Mouse (Mus musculus) adrenal gland, postnatal 25 days (tissue): ENCODE measurements around the gene Rin2. TPM values are rescaled to one million over a fixed set of nuclear protein-coding genes. Genes with fewer than 3 reads are reported as not detected.
A peak's percentile ranks its signal among the peaks of the same experiment; 100 is the strongest.

Source experiments
- DNase-seq: peaks from one replicate; pipeline ENCODE4 v3.0.0; 2021; ENCODE audit warnings: mixed read lengths
- total RNA-seq: library from RNA; stranded (reverse); gene quantifications from 2 replicates; pipeline ENCODE4 v1.2.3, GENCODE M21; 2021

The Rin2 gene
- total RNA-seq, 1 experiment from 2014 or later, result 30.9 TPM

DNA sequence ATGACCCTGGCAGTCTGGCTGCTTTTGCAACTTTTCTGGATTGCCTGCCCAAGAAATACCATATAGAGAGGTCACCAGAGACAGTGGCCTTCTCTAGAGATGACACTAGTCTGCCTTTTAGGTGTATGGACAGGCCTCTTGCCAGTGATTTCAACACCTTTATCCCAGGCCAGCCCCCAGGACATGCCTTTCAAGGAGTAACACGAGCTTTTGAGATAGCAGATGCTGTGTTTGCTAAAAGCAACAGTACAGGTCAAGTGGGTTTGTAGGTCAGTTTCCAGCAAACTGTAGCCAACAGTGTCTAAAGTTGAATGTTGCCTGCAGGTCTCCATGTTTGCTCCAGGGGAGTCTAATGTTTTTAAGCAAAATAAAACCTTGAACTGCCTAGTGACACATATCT, 118.7 kb downstream of the Rin2 start:
- DNase-seq, result no peak

DNA sequence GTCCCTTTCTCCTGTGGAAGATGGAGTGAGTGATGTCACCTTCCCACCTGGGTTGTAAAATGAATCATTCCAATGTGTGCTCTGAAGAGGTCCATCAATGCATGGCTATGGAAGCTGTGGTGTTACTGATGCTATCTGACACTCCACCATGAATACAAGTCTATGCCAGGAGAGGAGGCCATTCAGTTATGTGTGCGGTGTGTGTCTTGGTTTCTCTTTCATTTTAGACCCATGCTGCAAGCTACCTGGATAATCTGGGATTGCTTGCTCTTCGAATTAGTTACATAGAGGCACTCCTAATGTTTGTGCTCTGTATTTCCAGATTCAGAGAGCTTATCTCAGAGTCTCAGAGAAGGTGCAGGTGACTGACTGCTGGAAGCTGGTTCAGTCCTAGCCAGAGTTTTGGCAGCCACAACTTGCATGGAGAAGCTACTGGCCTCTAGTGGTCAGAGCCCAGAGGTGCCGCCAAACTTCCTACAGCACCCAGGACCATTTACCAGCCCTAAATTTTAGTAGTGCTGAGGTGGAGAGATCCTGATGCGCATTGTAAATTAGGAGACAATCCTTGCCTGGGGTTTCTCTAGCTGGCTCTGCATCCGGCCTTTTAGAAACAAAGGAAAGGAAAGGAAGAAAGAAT, 119.4 kb downstream of the Rin2 start:
- DNase-seq, result peak; percentile 53

DNA sequence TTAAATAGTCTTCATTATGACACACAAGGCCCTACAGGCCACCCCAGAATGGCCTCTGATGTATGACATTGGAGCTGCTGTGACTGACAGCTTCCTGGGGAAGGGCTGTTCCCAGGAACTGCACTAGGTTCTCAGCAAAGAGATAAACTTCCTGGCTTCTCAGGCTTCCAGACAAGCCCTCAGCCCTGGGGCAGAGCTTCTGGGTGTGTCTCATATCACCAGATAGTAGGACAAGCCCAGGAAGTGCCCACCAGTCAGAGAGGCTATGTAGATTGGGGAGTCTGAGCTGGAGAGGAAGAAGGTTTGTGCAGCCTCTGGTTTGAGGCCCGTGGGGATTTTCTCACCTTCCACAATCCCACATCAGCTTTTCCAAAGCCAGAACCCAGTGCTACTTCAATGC, 122.8 kb downstream of the Rin2 start:
- no peak for DNase-seq

DNA sequence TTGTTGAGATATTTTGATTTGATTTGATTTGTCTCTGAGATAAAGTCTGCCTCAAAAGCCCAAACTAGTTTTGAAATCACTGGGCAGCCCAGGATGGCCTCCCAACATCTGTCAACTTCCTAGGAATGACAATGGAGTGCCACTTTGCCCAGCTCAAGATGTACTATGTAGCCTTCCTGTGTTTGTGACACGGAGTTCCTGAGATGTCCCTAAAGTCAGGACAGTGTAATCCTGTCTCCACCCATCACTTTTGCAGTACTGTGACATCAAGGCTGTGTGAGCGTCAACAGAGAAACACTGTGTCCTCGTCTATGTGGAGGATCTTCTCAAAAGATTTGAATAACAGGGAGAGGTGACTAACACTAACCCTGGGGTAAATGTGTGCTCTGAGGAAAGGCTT, 123.9 kb downstream of the Rin2 start:
- no peak for DNase-seq

DNA sequence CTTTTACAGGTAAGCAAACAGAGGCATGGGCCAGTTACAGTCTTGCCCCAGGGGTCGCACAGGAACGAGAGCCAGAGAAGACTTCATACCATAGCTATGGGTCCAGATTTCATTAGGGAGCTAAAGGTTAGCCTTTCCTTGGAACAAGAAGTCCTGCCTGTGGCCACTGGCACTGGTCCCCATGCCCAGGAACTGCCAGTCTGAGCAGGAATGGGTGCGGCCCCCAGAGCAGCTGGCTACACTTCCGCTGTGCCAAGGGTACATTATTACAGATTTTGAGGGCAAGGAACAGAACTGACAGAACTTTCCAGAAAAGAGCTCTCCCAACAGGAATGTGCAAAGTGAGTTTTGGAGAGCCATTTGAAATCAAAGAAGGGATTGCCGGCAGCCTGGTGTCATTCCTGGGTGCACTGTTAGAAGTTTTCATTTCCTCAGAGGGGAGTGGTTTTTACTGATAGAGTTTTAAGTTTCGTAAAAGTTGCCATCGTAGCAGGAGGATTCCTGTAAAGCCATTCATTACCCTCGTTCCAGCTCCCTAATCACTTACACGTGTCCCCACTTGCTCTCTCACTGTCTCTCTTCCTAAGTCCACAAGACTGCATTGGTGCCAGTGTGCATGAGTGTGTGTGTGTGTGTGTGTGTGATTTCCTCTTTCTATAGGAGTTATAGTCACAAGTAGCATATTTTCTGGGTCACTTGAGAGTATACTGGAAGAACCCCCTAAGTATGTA, 126.5 kb downstream of the Rin2 start:
- DNase-seq, result peak; percentile 14

DNA sequence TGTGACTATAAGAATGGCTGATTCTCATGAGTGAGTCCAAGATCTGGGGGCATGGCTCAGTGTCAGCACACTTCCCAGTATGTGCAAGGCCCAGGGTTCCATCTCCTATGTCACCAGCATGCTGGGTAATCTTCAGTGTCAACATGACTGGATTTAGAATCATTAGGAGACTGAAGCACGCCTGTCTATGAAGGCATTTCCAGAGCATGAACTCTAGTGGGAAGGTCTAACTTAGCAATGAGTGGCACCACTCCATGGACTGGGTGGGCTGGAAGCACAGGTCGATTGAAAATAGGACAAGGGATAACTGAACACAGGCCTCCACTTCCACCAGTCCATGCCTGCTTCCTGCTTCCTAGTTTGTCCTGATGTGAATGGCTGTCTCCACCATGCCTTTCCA, 127.6 kb downstream of the Rin2 start:
- DNase-seq, result no peak

DNA sequence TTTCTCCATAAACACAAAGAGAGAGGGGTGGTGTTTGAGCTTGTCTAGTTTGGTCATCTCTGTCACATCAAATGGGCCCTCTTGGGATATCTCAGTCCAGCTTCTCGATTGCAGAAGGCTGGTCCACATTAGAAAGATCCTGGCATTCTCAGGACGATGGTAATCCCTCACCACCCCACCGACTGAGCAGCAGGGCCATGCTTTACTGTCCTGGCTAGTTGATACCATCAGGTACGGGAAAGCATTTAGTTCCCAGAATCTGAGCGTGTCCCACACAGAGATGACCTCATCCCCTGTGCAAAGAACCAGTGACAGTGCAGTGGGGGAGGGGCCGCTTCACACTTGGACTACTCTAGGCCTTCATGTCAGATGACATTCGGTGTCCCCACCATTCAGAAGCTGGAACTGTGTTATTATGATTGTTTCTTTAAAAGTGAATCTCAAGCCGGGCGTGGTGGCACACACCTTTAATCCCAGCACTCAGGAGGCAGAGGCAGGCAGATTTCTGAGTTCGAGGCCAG, 128.9 kb downstream of the Rin2 start:
- no peak for DNase-seq

DNA sequence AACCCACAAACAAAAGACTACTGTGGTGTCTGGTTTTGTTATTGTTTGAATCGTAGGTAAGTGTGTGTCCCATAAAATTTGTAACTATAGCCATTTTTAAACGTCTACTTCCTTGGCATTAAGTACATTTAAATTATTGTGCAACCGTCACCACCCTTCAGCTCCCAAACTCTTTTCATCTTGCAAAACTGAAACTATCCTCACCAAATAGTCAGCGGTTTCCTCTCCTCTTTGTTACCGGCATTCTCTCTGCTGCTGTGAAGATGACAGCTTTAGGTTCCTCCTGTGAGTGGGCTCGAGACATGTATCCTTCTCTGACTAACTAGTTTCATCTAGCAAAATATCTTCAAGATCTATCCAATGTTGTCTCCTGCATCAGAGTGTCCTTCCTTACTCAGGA, 129.5 kb downstream of the Rin2 start:
- DNase-seq, result no peak

DNA sequence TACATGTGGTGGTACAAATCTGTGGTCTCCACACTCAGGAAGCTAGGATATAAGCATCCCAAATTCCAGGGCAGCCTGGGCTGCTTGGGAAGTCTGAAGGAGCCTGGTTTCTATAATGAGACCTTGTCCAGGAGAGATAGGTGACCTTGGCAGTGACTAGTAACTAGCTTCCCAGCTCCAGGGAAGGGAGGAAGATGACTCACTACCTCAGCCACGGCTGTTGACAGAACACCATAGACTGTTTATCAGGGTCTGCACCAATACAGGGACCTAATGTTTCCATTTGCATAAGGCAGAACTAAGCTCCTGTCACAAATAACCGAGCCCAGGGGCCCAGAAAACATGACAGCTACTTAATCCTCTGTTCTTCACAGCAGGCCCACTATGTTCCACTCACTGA, 132.3 kb downstream of the Rin2 start:
- DNase-seq, result no peak

DNA sequence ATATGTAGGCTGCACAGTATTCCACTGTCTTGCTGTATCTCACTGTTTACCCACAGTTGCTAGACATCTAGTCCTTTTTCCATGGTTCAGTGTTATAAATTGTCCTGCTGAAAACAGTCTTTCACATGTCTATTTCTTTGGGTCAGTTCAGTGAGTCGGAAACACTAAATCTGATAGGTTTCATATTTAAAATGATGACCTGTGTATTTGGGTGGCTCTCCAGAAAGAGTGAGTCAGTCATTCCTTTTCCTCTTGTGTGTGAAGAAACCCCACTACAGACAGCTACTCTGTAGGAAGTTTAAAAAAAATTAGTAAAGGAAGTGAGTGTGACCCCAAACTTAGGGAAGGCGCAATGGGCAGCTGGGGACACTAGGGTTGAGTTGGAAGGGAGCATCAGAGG, 133.2 kb downstream of the Rin2 start:
- DNase-seq, result no peak

DNA sequence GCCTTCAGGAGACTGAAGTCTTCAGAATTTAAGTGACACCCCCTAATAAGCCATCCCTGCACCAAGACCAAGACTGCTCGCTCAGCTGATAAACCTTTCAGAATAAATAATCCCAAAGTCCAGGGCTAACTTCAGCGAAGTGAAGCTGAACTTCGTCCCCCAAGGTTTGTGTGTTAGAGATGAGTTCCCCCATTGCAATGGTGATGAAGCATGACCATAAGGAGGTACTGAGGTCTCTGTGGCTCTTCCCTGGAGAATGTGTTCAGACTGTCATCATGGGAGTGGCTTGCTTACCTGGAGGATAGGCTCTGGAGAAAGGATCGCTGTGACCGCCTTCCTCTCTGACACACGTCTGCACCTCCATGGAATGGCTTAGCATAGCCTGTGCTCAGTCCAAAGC, 133.7 kb downstream of the Rin2 start:
- DNase-seq, result no peak

DNA sequence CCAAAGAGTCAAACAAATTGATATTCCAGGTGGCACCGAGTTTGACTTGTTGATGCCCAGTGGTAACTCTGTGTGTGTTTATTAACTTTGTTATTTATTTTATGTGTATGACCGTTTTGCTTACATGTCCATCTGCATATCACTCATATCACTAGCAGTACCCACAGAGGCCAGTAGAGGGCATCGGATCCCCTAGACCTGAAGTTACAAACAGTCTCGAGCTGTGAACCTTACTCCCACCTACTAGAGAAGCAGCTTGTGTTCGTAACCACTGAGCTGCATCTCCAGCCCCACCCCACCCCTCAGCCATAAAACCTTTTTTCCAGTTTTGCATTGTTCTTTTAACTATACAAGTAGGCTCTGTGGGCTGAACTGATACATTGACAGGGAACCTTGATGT, 135.7 kb downstream of the Rin2 start:
- DNase-seq, result no peak

DNA sequence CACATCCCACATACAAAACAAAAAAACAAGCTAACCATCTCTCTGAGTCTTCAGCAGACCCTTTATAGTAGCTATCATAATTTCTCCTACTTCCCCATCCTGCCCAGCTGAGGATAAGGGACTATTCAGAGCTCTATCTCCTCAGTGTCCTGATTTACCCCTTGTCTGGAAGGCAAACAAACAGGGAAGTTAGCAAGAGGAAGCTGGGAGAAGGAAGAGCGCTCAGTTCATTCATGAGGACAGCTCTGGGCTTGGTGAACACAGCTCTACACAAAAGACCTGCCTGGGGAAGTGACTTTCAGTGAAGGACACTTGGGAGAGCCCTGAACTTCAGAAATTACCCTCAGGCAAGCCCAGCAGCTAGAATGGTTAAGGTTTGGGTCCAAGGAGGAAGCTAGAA, 137.8 kb downstream of the Rin2 start:
- no peak for DNase-seq

DNA sequence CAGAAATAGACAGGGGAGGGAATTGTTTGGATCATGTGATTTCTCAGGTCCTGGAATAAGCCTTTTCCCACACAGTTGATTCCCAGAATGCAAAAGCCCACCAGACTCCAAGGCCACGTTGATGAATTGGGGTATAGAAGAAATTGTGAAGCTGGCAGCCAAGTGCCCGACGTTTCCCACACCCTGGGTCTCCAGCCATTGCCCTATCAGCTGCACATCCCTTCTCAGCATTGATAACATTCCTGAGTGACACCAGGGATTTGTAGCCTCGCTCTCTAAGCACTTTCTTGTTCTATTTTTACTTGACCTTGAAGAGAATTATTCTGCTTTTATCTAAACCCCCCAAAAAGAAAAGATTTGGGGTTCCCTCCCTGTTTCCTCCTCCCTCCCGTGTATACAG, 142.2 kb downstream of the Rin2 start:
- DNase-seq, result no peak

DNA sequence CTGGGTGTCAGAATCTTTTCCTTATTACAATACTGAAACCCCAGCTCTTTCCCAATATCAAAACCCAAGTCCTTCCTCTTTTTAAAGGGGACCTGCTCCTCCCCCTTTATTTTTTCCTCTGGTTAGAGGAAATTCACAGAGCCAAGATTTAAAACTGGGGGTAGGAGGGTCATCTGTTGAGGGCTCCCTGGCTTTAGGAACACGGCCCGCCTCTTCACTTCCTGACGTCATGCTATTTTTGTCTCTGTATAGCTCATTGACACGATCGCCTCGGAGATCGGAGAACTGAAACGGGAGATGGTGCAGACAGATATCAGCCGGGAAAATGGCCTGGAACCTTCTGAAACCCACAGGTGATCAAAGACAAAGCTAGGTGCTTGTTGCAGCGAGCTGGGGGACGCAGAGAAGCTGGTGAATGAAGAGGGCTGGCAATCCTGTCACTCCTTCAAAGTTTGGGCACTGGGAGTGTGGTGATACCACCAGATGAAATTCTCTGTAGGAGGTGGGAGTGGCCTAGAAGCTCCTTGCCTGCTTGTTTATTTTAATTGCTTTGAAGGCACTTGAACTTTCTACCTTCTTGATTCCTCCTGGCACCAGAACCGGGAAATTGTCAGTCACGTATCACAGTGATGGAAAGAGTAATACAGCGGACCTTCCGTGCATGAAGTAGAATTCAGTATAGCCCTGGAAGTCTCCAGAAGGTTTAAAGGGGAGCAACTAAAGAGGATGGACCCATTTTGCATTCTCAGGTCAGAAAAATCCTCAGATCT, 147.2 kb downstream of the Rin2 start:
- no peak for DNase-seq

DNA sequence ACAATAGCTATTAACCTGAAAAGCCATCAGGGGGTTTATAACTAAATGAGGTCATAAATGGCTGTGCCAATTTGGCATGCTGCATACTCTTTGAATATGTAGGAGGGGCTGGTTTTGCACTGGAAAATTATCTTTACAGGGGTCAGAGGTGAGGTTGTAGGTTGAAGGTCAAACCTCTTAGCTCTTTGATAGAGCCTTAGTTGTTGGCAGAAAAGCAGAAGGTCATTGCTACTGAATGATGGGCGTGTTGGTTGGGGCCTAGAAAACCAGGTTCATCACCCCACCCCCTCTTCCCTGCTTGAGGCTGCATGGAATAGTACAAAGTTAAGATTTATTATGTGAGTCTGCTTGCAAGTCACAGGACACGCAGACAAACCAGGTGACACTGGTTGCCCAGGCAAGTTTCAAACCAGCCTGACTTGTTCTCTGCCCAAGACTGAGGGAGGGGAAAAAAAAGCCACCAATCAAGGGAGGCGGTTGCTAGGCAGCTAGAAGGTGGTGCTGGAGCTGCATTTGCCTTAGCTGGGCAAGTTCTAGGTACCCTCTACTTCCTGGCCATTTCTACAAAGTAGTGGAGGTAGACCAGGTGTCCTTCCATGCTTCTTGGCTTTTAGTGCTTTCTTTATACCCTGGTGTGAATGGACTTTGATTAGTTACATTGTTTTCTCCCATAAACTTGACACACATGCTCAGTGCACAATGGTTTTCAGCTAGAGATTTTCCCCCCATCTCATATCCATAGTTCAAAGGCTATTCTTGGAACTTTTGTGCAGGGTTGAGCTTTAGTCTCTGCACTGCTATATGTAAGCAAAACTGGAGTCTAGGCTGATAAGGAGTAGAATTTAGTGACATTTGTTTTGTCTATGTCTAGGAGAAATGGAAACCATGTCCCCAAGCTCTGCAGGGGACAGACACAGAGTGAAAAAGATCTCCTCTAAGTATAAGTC, 148.0 kb downstream of the Rin2 start:
- DNase-seq, result no peak

DNA sequence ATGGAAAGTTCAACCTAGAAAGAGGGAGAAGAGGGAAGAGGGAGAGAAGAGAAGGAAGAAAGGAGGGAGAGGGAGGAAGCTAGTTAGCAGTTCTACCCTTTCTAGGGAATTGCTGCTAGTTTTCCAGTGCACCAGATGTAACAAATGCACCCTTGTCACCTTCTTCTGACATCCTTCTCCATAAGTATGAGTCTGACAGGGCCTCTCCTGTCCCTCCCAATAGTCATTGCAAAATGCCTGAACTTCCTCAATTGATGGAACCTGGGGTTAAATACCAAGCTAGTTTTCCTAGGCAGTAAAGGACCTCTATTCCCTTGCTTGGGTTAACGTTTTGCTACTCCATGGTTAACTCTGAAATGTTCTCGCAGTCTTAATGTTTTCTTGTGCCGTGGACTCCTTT, 149.7 kb downstream of the Rin2 start:
- DNase-seq, result no peak

DNA sequence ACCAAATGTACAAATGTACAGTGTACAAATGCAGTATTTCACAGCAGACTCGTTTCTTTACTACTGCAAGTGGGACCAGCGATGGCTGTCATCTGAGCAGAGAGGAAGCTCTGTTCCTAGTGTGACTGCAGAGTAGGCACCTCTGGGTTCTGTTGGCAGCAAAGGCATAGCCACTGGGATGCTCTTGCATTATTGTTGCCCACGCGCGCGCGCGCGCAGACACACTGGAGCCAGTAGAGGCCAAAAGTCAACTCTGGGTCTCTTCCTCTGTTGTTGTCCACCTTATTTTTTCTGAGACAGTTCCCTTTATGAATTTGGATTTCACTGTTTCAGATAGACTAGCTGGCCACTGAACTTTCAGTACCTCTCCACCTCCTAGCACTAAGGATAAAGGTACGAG, 150.2 kb downstream of the Rin2 start:
- no peak for DNase-seq

DNA sequence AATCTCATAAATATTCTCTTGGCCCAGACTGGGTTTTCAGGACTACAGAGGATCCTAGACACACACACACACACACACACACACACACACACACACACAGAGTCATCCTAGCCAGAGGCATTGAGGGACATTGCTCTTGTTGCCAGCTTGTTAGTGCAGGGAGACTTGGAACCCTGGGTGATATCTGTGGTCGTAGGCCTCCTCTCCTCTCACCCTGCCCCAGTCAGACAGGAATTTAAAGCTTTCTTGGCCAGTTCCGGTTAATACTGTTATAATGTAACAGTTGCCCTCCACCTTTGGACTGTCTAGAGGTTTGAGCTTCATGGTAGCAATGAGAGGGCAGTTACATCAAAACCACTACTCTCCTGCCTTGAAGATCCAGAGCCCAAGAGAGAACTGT, 152.9 kb downstream of the Rin2 start:
- no peak for DNase-seq

DNA sequence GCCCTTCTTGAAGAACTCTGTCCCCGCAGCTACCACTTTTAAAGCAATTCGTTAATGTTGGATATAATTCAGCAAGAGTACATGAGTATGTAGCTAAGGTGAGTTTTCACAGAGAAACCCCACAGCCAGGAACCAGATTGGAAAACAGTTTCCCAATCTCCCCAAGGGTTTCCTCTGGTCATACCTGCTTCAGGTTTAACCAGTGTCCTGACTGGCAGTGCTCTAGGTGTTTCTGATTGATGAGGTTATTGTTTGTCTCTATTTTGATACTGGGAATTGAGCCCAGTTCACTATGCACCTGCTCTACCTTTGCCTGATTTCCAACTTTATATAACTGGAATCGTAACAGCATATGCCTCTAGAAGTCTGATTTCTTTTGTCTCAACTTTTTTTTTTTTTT, 153.6 kb downstream of the Rin2 start:
- DNase-seq, result no peak

DNA sequence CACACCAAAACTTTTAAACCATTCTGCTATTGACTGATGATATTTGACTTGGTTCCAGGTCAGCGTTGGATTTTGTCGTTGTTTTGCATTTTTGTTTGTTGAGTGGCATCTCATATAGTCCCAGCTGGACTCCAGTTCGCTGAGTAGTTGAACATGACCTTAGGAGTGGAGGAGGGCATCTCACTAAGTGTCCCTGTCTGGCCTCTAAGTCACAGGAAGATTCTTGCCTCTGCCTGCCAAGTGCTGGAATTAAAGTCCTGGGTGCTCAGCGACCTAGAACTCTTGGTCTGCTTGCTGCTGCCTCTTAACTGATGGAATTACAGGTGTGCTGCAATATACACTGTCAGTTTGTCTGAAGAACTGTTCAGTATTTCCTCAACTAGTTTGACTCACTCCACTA, 154.2 kb downstream of the Rin2 start:
- no peak for DNase-seq

DNA sequence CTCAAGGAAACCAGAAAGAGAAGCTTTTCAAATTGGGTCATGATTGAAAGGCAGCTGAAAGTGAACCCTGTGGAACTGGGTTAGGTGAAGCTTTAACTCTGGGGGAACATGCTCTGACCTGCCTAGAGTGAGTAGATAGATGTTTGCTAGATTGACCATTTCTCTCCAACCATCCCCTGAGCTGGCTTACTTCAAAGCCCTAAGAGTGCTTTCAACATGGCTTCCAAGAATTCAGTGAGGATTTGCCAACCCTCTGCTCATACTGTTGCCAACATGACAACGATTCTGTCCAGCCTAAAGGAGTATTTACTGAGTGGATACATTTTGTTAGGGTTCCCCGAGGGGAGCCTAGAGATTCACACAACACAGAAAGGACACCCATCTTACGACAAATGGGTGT, 155.4 kb downstream of the Rin2 start:
- DNase-seq, result no peak
